Mouse (Mus musculus) G1E (cell line): ENCODE data around the gene Oxgr1.

Experiments used
- CTCF ChIP-seq: IDR thresholded peaks from 2 replicates; pipeline ENCODE4 v1.5.1; 2012; ENCODE audit warnings: low read depth, low read length, inconsistent platforms, mixed read lengths
- GATA2 ChIP-seq: IDR thresholded peaks from 2 replicates; pipeline ENCODE4 v1.6.1; 2012; ENCODE audit warnings: low read depth, low read length, inconsistent platforms, borderline replicate concordance
- TAL1 ChIP-seq: conservative IDR thresholded peaks from 2 replicates; pipeline ENCODE4 v1.6.1; 2012; ENCODE audit warnings: low read depth, low read length, inconsistent platforms, mixed read lengths

- TF ChIP-seq CTCF (no peak), TAL1 (no peak), GATA2 (no peak)
Observed at GRCm38 (mm10) chr14:119987257-119987656, 55.0 kb downstream of the Oxgr1 start.
